Mouse (Mus musculus) bone marrow macrophage, adult 2 months (primary cell): ENCODE measurements at regions not wholly inside any gene's neighbourhood (a gene's known extent, or its start where the extent isn't known, plus 50 kb on each side); places are given as distances from the start of the nearest gene placed in this dataset.

Experiments used
- CTCF ChIP-seq: IDR thresholded peaks from 2 replicates; pipeline ENCODE4 v1.5.1; 2012; ENCODE audit warnings: low read depth, mild to moderate bottlenecking, low read length, moderate library complexity
- POLR2A ChIP-seq: IDR thresholded peaks from 2 replicates; pipeline ENCODE4 v1.6.1; 2012; ENCODE audit warnings: mild to moderate bottlenecking, low read depth, low read length, borderline replicate concordance

DNA sequence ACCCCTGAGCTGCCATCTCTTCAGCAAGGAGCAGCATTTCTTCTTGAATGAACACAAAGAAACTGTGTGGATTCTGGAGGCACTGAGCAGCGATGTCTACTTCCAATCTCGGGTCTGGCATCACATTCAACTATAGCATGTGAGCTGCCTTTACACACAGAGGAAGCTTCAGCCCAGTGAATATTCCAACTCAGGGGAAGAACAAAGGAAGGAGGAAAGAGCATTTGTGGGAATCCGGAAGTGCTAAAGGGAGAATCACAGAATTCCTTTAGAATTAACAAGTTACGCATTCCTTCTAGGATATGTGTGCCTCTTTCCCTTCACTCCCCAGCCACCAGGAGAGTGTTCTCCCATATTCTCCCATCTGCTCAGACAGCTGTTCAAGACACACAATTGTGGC lies 111.7 kb upstream of the B3gat2 start:
- no peak for TF ChIP-seq POLR2A
- TF ChIP-seq CTCF, result no peak
